Mouse (Mus musculus) erythroblast, embryonic 14.5 days (primary cell): ENCODE results near the gene Slc5a1. TPM values are rescaled to one million over a fixed set of nuclear protein-coding genes. Genes with fewer than 3 reads are reported as not detected.

ENCODE experiments used
- H3K27me3 ChIP-seq: 2 replicates; pipeline ENCODE4 v1.6.1; 2012; ENCODE audit warnings: inconsistent platforms; ENCODE audit not compliant: control insufficient read depth
- H3K36me3 ChIP-seq: 2 replicates; pipeline ENCODE4 v1.6.1; 2012; ENCODE audit warnings: mild to moderate bottlenecking, inconsistent platforms; ENCODE audit not compliant: control insufficient read depth
- H3K4me1 ChIP-seq: 2 replicates; pipeline ENCODE4 v1.6.1; 2012; ENCODE audit warnings: inconsistent platforms; ENCODE audit not compliant: control insufficient read depth
- H3K4me3 ChIP-seq: replicated peaks from 2 replicates; pipeline ENCODE3; 2012; ENCODE audit warnings: moderate library complexity, mild to moderate bottlenecking, inconsistent platforms
- H3K9me3 ChIP-seq: 2 replicates; pipeline ENCODE4 v1.6.1; 2012; ENCODE audit warnings: low read length, inconsistent platforms, mixed read lengths; ENCODE audit not compliant: control insufficient read depth
- GATA1 ChIP-seq: IDR thresholded peaks from 2 replicates; pipeline ENCODE4 v1.6.1; 2012; ENCODE audit warnings: low read length, inconsistent platforms, mixed read lengths
- TAL1 ChIP-seq: IDR thresholded peaks from 3 replicates; pipeline ENCODE4 v1.6.1; 2012; ENCODE audit warnings: low read length, inconsistent platforms, mixed read lengths
- polyA plus RNA-seq: library from polyadenylated mRNA; stranded (reverse); fragments of >175 nt; gene quantifications from 2 replicates; pipeline ENCODE4 v1.2.3, GENCODE M21; 2012

Slc5a1 gene
- polyA plus RNA-seq, 1 experiment = not detected

DNA sequence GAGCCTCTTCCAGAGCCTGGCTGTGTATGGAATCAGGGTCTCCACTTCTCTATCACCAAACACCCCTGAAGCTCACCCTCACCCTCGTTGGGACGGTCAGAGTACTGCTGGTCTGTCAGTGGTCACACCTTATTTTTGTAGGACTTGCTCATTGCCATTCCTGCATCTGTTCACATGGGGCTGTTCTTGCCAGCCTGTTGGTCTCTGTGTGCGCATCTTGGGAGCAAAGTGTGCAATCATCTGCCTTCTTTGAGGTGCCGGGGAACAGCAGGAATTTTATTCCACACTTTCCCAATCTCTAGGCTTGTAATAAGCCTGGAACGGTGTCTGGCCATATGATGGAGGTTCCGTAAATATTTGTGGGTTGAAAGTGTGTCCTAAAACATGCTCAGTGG, 99.1 kb downstream of the Slc5a1 start:
- H3K4me1 ChIP-seq = peaks cover 35% of the 10 kb centered on the region
- no peak overlapping the region for H3K4me3 ChIP-seq
- H3K27me3 ChIP-seq = peaks cover 2% of the 10 kb centered on the region; the same call in 1 of the 2 replicates
- H3K36me3 ChIP-seq = no peaks in the 10 kb centered on the region
- TF ChIP-seq TAL1 (no peak), GATA1 (no peak)
- H3K9me3 ChIP-seq = no peaks in the 10 kb centered on the region

DNA sequence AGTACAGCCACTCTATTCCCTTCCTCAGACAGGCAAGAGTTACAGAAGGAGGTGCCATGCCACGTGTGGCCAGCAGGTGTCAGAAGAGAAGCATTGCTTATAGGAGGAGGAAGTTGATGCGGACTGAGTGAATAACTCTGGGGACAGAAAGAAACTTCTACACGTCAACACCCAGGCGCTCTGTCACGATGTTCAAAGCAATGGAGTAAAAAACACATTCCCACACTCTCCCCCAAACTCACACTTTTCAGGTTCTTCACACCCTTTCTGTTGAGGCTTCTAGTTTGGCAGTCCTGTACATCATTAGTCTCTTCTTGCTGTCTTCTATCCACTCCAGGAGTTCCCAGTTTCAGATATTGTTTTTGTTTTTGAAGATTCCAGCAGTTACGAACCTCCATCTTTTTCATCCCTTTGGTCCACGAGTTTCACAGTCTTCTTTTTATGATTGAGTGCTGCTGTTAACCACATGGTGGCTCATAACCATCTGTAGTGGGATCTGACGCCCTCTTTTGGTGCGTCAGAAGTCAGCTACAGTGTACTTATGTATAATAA, 99.7 kb downstream of the Slc5a1 start:
- H3K36me3 ChIP-seq = no peaks in the 10 kb centered on the region
- TF ChIP-seq TAL1 = no peak
- TF ChIP-seq GATA1 = no peak
- no peaks in the 10 kb centered on the region for H3K9me3 ChIP-seq
- H3K27me3 ChIP-seq = peaks cover 2% of the 10 kb centered on the region; the same call in 1 of the 2 replicates
- H3K4me3 ChIP-seq = peak overlapping the region; percentile 19
- H3K4me1 ChIP-seq = peaks cover 39% of the 10 kb centered on the region

DNA sequence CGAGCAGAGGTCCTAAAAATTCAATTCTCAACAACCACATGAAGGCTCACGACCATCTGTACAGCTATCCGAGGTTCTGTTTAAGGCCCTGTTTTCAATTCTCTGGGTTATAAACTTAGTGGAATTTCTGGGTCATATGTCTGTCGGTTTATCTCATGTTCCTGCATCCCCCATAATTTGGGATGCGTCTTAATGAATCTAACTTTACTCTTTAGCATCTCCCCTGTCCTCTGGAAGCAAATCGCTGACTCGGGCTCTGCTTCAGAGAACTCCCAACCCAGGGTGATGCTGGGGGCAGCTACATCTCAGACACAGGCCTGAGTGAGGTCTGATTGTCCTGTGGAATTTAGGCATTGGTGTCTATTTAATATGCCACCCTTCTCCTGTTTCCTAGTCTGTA, 100.3 kb downstream of the Slc5a1 start:
- TF ChIP-seq TAL1 = no peak
- TF ChIP-seq GATA1 = no peak
- peaks cover 43% of the 10 kb centered on the region for H3K4me1 ChIP-seq
- H3K27me3 ChIP-seq = peaks cover 2% of the 10 kb centered on the region; the same call in 1 of the 2 replicates

DNA sequence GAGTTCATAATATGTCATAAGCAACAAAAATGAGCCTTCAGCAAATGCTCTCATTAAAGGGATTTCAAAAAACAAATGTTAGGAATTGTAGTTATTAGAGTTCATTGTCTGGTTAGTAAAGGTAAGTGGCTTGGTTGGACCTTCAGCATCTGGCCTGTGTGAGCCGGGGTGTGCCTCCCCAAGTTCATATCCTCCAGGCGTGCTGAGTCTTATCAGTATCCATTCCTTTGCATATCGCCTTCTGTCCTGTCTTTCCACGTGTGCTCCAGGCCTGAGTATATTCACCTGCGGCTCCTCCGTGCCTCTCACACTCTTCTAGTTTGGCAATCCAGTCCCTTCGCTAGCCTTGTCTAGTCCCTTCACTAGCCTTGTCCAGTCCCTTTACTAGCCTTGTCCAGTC, 102.3 kb downstream of the Slc5a1 start:
- Histone ChIP-seq H3K36me3 (no peaks in the 10 kb centered on the region), H3K9me3 (0 out of 2 replicates have a peak, but pooled peaks cover 2% of the 10 kb centered on the region), H3K27me3 (no peaks in the 10 kb centered on the region), H3K4me1 (peaks cover 43% of the 10 kb centered on the region), H3K4me3 (no peak overlapping the region)
- TF ChIP-seq GATA1 (no peak), TAL1 (no peak)

More for the DNA sequence above, 100.3 kb downstream of the Slc5a1 start:
- H3K9me3 ChIP-seq = no peaks in the 10 kb centered on the region
- H3K36me3 ChIP-seq = no peaks in the 10 kb centered on the region
- no peak overlapping the region for H3K4me3 ChIP-seq

DNA sequence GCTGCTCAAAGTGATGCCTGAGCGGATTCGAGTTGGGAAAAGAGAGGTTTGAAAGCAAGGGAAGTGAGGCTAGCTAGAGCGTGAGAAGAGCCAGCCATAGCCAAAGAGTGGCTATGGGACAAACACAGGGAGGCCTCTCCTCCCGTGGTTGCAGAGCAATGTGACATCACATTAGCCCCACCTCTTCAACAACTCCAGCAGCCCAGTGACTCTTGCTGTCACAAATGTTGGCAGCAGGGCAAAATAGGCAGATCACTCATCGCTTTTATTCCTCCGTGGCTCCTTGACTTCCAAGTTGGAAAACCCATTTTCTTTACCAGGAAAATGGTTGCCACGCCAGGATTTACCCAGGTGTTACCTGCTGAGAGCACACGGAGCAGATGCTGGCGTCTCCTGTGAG, 103.1 kb downstream of the Slc5a1 start:
- H3K36me3 ChIP-seq = no peaks in the 10 kb centered on the region
- no peaks in the 10 kb centered on the region for H3K27me3 ChIP-seq
- H3K4me1 ChIP-seq = peaks cover 43% of the 10 kb centered on the region
- H3K9me3 ChIP-seq = 0 out of 2 replicates have a peak, but pooled peaks cover 3% of the 10 kb centered on the region
- TF ChIP-seq GATA1 (no peak), TAL1 (no peak)
- no peak overlapping the region for H3K4me3 ChIP-seq

DNA sequence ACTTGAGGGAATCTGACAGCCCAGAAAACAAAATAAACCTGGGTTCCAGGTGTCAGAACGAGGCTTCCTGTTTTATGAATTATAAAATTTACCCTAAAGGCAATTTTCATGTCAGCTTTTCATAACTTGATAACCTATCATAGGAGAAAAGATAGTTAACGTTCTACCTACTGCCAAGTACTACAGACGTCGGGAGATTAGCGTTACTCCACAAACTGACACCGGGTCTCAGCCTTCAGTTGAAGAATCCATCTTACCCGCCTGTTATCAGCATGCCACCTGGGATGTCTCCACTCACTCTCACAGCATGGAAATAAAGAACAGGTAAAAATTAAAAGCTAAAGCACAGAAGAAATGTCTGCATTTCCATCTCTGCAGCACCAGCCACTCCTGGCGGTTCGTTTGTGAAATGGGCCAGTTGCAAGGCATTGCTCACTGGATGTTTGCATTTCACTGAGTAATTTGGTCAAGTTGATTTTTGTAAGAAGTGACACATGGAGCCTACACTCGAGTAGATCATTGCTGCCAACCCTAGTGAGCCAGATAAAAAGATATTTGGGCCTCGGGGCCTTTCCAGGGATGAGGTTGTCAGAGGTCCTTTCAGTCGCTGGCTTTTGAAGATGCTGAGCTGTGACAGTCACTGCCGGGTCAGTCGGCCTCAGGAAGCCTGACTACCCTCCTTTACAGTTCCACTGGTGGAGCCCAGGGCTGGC, 104.7 kb downstream of the Slc5a1 start:
- Histone ChIP-seq H3K4me3 (no peak overlapping the region), H3K36me3 (peaks cover 3% of the 10 kb centered on the region; the same call in 1 of the 2 replicates), H3K4me1 (peaks cover 39% of the 10 kb centered on the region), H3K27me3 (no peaks in the 10 kb centered on the region), H3K9me3 (0 out of 2 replicates have a peak, but pooled peaks cover 3% of the 10 kb centered on the region)
- TF ChIP-seq GATA1 = no peak
- TF ChIP-seq TAL1 = no peak

DNA sequence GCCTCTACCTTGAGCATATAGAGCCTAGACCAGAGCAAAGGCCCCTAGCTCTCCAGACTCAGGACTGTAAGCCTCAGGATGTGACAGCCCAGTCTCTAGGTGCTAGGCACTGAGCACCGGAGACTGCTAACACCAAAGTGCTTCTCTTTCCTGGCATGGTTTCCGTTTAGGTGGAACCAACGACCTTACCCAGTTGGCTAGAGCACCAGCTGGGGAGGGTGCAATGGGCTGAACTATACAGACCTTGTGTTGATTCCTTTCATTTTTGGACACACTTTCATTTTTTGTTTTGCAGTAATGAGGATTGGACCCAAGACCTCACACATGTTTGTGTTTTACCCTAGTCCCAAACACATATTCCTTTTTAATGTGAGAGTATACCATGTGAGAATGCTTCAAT, 106.5 kb downstream of the Slc5a1 start:
- peaks cover 22% of the 10 kb centered on the region for H3K4me1 ChIP-seq
- TF ChIP-seq TAL1 (no peak), GATA1 (no peak)

DNA sequence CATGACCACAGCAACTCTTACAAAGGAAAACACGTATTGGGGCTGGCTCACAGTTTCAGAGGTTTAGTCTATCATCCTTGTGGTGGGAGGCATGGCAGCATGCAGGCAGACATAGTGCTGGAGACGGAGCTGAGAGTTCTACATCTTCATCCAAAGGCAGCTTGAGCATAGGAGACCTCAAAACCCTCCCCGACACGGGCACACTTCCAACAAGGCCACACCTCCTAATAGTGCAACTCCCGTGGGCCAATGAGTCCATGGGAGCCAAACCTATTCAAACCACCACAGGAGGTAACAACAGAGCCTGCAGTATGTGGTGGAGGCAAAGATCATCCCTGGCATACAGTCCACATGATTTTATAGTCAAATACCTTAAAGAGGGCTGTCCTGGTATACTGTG, 107.2 kb downstream of the Slc5a1 start:
- Histone ChIP-seq H3K4me1 (peaks cover 22% of the 10 kb centered on the region), H3K4me3 (no peak overlapping the region), H3K27me3 (no peaks in the 10 kb centered on the region), H3K9me3 (0 out of 2 replicates have a peak, but pooled peaks cover 3% of the 10 kb centered on the region), H3K36me3 (peaks cover 4% of the 10 kb centered on the region; the same call in 1 of the 2 replicates)
- TF ChIP-seq TAL1 (no peak), GATA1 (no peak)

More for the DNA sequence above, 106.5 kb downstream of the Slc5a1 start:
- H3K36me3 ChIP-seq = peaks cover 4% of the 10 kb centered on the region; the same call in 1 of the 2 replicates
- H3K9me3 ChIP-seq = 0 out of 2 replicates have a peak, but pooled peaks cover 3% of the 10 kb centered on the region
- H3K4me3 ChIP-seq = no peak overlapping the region
- H3K27me3 ChIP-seq = no peaks in the 10 kb centered on the region

Other genes with a start within 250 kb of the Slc5a1 start
- 0.12 and 0.75 TPM in 2 replicates for gene Prr14l, start 250.0 kb upstream of the Slc5a1 start, polyA plus RNA-seq
- gene Depdc5, start 240.5 kb upstream of the Slc5a1 start, polyA plus RNA-seq = 0.12 and 0.17 TPM in 2 replicates
- 15.9 and 17.6 TPM in 2 replicates for gene Ywhah, start 85.4 kb upstream of the Slc5a1 start, polyA plus RNA-seq
- gene Spon2, start 114.2 kb downstream of the Slc5a1 start, polyA plus RNA-seq = 0.05 and 0.15 TPM in 2 replicates
- 61.9 and 68.6 TPM in 2 replicates for gene Ctbp1, start 170.8 kb downstream of the Slc5a1 start, polyA plus RNA-seq
- gene Maea, start 231.3 kb downstream of the Slc5a1 start, polyA plus RNA-seq = 8.4 and 8.7 TPM in 2 replicates